Mouse (Mus musculus) bone marrow, adult 2 months (tissue): ENCODE measurements around the gene Olfr103.

Experiments
- CTCF ChIP-seq: fragments of 200-500 bp; IDR thresholded peaks from 2 replicates; pipeline ENCODE4 v1.5.1; 2011; ENCODE audit warnings: low read length, control low read depth; ENCODE audit not compliant: control insufficient read depth, insufficient read depth
- POLR2A ChIP-seq: fragments of 200-500 bp; IDR thresholded peaks from 2 replicates; pipeline ENCODE4 v1.6.1; 2011; ENCODE audit warnings: low read depth, mild to moderate bottlenecking, control low read depth, low read length, borderline replicate concordance; ENCODE audit not compliant: control insufficient read depth

GRCm38 (mm10) chr17:37378733-37379132, 39.2 kb upstream of the Olfr103 start, which contains the start of gene Olfr105-ps:
- TF ChIP-seq POLR2A (no peak), CTCF (no peak)
